Mouse (Mus musculus) stomach, postnatal 0 days (tissue): ENCODE data around the gene Elmod3. TPM values are rescaled to one million over a fixed set of nuclear protein-coding genes. Genes with fewer than 3 reads are reported as not detected.

Source experiments
- ATAC-seq: fragments of 200-750 bp; cut with Nextera tagmentation; 2 replicates; pipeline ENCODE4 v1.8.0; 2017; ENCODE audit not compliant: low FRiP score, low TSS enrichment
- DNase-seq: peaks from one replicate; pipeline ENCODE4 v3.0.0-alpha.2; 2016; ENCODE audit warnings: low spot score
- H3K27ac ChIP-seq: fragments of 300-500 bp; sonication (generic); replicated peaks from 2 replicates; pipeline ENCODE4 v1.5.1; 2014; ENCODE audit warnings: mild to moderate bottlenecking, control low read depth
- H3K27me3 ChIP-seq: fragments of 300-500 bp; sonication (generic); 2 replicates; pipeline ENCODE4 v1.6.1; 2014; ENCODE audit warnings: low read length; ENCODE audit not compliant: control insufficient read depth, insufficient read depth
- H3K36me3 ChIP-seq: fragments of 300-500 bp; sonication (generic); 2 replicates; pipeline ENCODE4 v1.6.1; 2014; ENCODE audit warnings: low read length, mixed read lengths; ENCODE audit not compliant: control insufficient read depth, insufficient read depth
- H3K4me1 ChIP-seq: fragments of 300-500 bp; sonication (generic); replicated peaks from 2 replicates; pipeline ENCODE4 v1.6.1; 2014; ENCODE audit warnings: antibody characterized with exemption; ENCODE audit not compliant: control insufficient read depth, insufficient read depth
- H3K4me2 ChIP-seq: fragments of 300-500 bp; sonication (generic); replicated peaks from 2 replicates; pipeline ENCODE4 v1.6.1; 2014; ENCODE audit warnings: low read depth, mild to moderate bottlenecking, control low read depth, moderate library complexity
- H3K4me3 ChIP-seq: fragments of 300-500 bp; sonication (generic); 2 replicates; pipeline ENCODE4 v1.5.1; 2014; ENCODE audit warnings: low read depth, low read length, control low read depth
- H3K9ac ChIP-seq: fragments of 300-500 bp; sonication (generic); 2 replicates; pipeline ENCODE4 v1.6.1; 2014; ENCODE audit warnings: mild to moderate bottlenecking, low read length, control low read depth, mixed read lengths
- H3K9me3 ChIP-seq: fragments of 300-500 bp; sonication (generic); 2 replicates; pipeline ENCODE4 v1.6.1; 2016; ENCODE audit warnings: low read length; ENCODE audit not compliant: control insufficient read depth
- CTCF ChIP-seq: IDR thresholded peaks from 2 replicates; pipeline ENCODE4 v1.5.1; 2016; ENCODE audit warnings: antibody characterized with exemption, low read depth, mild to moderate bottlenecking, moderate library complexity
- EP300 ChIP-seq: optimal IDR thresholded peaks from 2 replicates; pipeline ENCODE3; 2016; ENCODE audit warnings: antibody characterized with exemption
- WGBS: fragments of 180-500 bp; shearing (Covaris S2); extraction: QIAGEN DNeasy Blood & Tissue Kit; methylation state at CpG from one replicate; pipeline ENCODE4 v1.1.7; 2014; 5-methylcytosine and 5-hydroxymethylcytosine counted together
- polyA plus RNA-seq: library from polyadenylated mRNA; unstranded; fragments of >200 nt; fragmentation: Nextera tagmentation; extraction: Ambion mirVana; gene quantifications from 2 replicates; pipeline ENCODE4 v1.2.1, GENCODE M21; 2015

Elmod3 gene
- polyA plus RNA-seq, 1 experiment from 2014 or later, result 13.3 TPM

- ATAC-seq, result no peak
- Histone ChIP-seq H3K4me2 (peak overlapping the region; percentile 40; the same call in 1 of the 2 replicates), H3K36me3 (no peaks in the 10 kb centered on the region), H3K9me3 (no peaks in the 10 kb centered on the region), H3K27me3 (no peaks in the 10 kb centered on the region), H3K27ac (peak overlapping the region; percentile 83), H3K9ac (no peak overlapping the region), H3K4me3 (no peak overlapping the region), H3K4me1 (0 out of 2 replicates have a peak, but pooled peaks cover 8% of the 10 kb centered on the region)
- TF ChIP-seq EP300, result no peak
- TF ChIP-seq CTCF, result no peak
- WGBS, result 63% methylated on average over 6 of the region's 6 CpGs
- no peak for DNase-seq
Observed at GRCm38 (mm10) chr6:72550025-72550424, 48.2 kb downstream of the Elmod3 start.

- ATAC-seq, result peak; percentile 55
- 35% methylated on average over 9 of the region's 9 CpGs for WGBS
Observed at GRCm38 (mm10) chr6:72549041-72549580, 49.1 kb downstream of the Elmod3 start.

GRCm38 (mm10) chr6:72547862-72548261, 50.4 kb downstream of the Elmod3 start:
- TF ChIP-seq EP300, result no peak
- TF ChIP-seq CTCF, result no peak
- Histone ChIP-seq H3K27ac (no peak overlapping the region), H3K9ac (no peak overlapping the region), H3K9me3 (no peaks in the 10 kb centered on the region), H3K4me3 (no peak overlapping the region), H3K4me2 (no peak overlapping the region), H3K4me1 (0 out of 2 replicates have a peak, but pooled peaks cover 5% of the 10 kb centered on the region), H3K27me3 (no peaks in the 10 kb centered on the region), H3K36me3 (no peaks in the 10 kb centered on the region)
- ATAC-seq (no peak; the same call in 1 of the 2 replicates), DNase-seq (no peak)
- 41% methylated on average over 3 of the region's 3 CpGs for WGBS

More at GRCm38 (mm10) chr6:72549041-72549580, 49.1 kb downstream of the Elmod3 start:
- H3K4me1 ChIP-seq, result 0 out of 2 replicates have a peak, but pooled peaks cover 8% of the 10 kb centered on the region
- no peaks in the 10 kb centered on the region for H3K36me3 ChIP-seq
- H3K27ac ChIP-seq, result peak overlapping the region; percentile 83
- TF ChIP-seq CTCF, result no peak
- no peak for TF ChIP-seq EP300
- H3K4me2 ChIP-seq, result peak overlapping the region; percentile 40
- H3K9ac ChIP-seq, result 0 out of 2 replicates have a peak overlapping the region, but pooled peaks have one; percentile 13
- no peaks in the 10 kb centered on the region for H3K27me3 ChIP-seq
- no peaks in the 10 kb centered on the region for H3K9me3 ChIP-seq
- no peak overlapping the region for H3K4me3 ChIP-seq
- DNase-seq, result peak; percentile 79

DNA sequence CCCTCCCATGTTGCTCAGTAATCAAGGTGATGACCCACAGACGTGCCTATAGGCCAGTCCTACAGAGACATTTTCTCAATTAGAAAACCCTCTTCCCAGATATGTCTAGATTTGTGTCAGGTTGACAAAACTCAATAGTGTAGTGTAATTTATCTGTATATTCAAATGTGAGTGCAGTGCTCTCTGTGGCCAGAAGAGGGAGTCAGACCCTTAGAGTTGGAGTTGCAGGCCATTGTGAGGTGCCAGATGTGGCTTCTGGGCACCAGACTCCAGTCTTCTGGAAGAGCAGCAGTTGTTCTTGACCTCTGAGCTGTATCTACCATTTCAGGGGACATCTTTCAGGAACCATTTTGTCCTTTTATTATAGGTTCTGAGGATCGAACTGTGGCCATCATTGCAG, 51.1 kb downstream of the Elmod3 start:
- WGBS, result 97% methylated on average over 2 of the region's 2 CpGs
- ATAC-seq, result no peak
- H3K4me3 ChIP-seq, result no peak overlapping the region
- DNase-seq, result no peak
- no peak overlapping the region for H3K27ac ChIP-seq
- peak; percentile 52 for TF ChIP-seq CTCF
- no peak for TF ChIP-seq EP300
- 0 out of 2 replicates have a peak, but pooled peaks cover 5% of the 10 kb centered on the region for H3K4me1 ChIP-seq
- no peaks in the 10 kb centered on the region for H3K9me3 ChIP-seq
- no peaks in the 10 kb centered on the region for H3K36me3 ChIP-seq
- H3K27me3 ChIP-seq, result no peaks in the 10 kb centered on the region
- H3K9ac ChIP-seq, result no peak overlapping the region
- H3K4me2 ChIP-seq, result no peak overlapping the region

- H3K36me3 ChIP-seq, result no peaks in the 10 kb centered on the region
- H3K4me1 ChIP-seq, result 0 out of 2 replicates have a peak, but pooled peaks cover 5% of the 10 kb centered on the region
- no peak overlapping the region; the same call in 1 of the 2 replicates for H3K4me2 ChIP-seq
- no peak overlapping the region for H3K4me3 ChIP-seq
- TF ChIP-seq CTCF (no peak), EP300 (no peak)
- no peak overlapping the region for H3K9ac ChIP-seq
- DNase-seq (no peak), ATAC-seq (no peak)
- no peak overlapping the region for H3K27ac ChIP-seq
- H3K27me3 ChIP-seq, result no peaks in the 10 kb centered on the region
- 66% methylated on average over 7 of the region's 7 CpGs for WGBS
- no peaks in the 10 kb centered on the region for H3K9me3 ChIP-seq
Observed at GRCm38 (mm10) chr6:72545377-72545776, 52.8 kb downstream of the Elmod3 start.

GRCm38 (mm10) chr6:72544283-72544987, 53.8 kb downstream of the Elmod3 start, which contains the start of gene Capg:
Gene Capg (plus strand): TSS chr6:72544391.
- 3% methylated on average over 23 of the region's 23 CpGs for whole genome bisulfite sequencing
- Histone ChIP-seq H3K4me3 (peak within 1 kb of the TSS; percentile 50), H3K4me2 (peak within 1 kb of the TSS; percentile 65), H3K4me1 (0 out of 2 replicates have a peak, but pooled peaks cover 2% of the 10 kb centered on the region), H3K9ac (peak within 1 kb of the TSS; percentile 79), H3K27ac (peak within 1 kb of the TSS; percentile 86), H3K36me3 (no peaks in the 10 kb centered on the region), H3K27me3 (no peaks in the 10 kb centered on the region), H3K9me3 (no peaks in the 10 kb centered on the region)
- DNase-seq (peak; percentile 78), ATAC-seq (peak; percentile 71)
- TF ChIP-seq CTCF (no peak), EP300 (no peak)
